Mouse (Mus musculus) embryonic facial prominence, embryonic 14.5 days (tissue): ENCODE data around the gene Olfr68. TPM values are rescaled to one million over a fixed set of nuclear protein-coding genes. Genes with fewer than 3 reads are reported as not detected.
"Not testable (repeated sequence)": the region's sequence is repeated elsewhere in the genome, so short reads cannot be mapped to it uniquely, and the experiment has no call there.

Experiments used
- ATAC-seq: fragments of 200-750 bp; cut with Nextera tagmentation; 2 replicates; pipeline ENCODE4 v1.8.0; 2017; ENCODE audit warnings: low read depth, moderate number of reproducible peaks, moderate TSS enrichment
- DNase-seq: peaks from one replicate; pipeline ENCODE4 v3.0.0-alpha.2; 2015; ENCODE audit warnings: low spot score
- H3K27ac ChIP-seq: fragments of 300-500 bp; sonication (generic); replicated peaks from 2 replicates; pipeline ENCODE4 v1.5.1; 2014; ENCODE audit warnings: low read depth, mild to moderate bottlenecking, low read length, moderate library complexity
- H3K27me3 ChIP-seq: fragments of 300-500 bp; sonication (generic); replicated peaks from 2 replicates; pipeline ENCODE4 v1.6.1; 2014; ENCODE audit warnings: low read length; ENCODE audit not compliant: control insufficient read depth, insufficient read depth
- H3K36me3 ChIP-seq: fragments of 300-500 bp; sonication (generic); 2 replicates; pipeline ENCODE4 v1.6.1; 2014; ENCODE audit warnings: low read length, mixed read lengths; ENCODE audit not compliant: control insufficient read depth, insufficient read depth
- H3K4me1 ChIP-seq: fragments of 300-500 bp; sonication (generic); 2 replicates; pipeline ENCODE4 v1.6.1; 2014; ENCODE audit warnings: antibody characterized with exemption, low read length; ENCODE audit not compliant: control insufficient read depth, insufficient read depth
- H3K4me2 ChIP-seq: fragments of 300-500 bp; sonication (generic); 2 replicates; pipeline ENCODE4 v1.6.1; 2014; ENCODE audit warnings: low read depth, mild to moderate bottlenecking, low read length, moderate library complexity, mixed read lengths
- H3K4me3 ChIP-seq: fragments of 300-500 bp; sonication (generic); 2 replicates; pipeline ENCODE4 v1.5.1; 2014; ENCODE audit warnings: low read depth, mild to moderate bottlenecking, low read length
- H3K9ac ChIP-seq: fragments of 300-500 bp; sonication (generic); 2 replicates; pipeline ENCODE4 v1.6.1; 2014; ENCODE audit warnings: low read depth, mild to moderate bottlenecking, low read length, moderate library complexity, mixed read lengths
- H3K9me3 ChIP-seq: fragments of 300-500 bp; sonication (generic); 2 replicates; pipeline ENCODE4 v1.6.1; 2016; ENCODE audit warnings: low read length; ENCODE audit not compliant: control insufficient read depth
- WGBS: fragments of 180-500 bp; shearing (Covaris S2); extraction: QIAGEN DNeasy Blood & Tissue Kit; methylation state at CpG from one replicate; pipeline ENCODE4 v1.1.7; 2014; 5-methylcytosine and 5-hydroxymethylcytosine counted together
- polyA plus RNA-seq: library from polyadenylated mRNA; unstranded; fragments of >200 nt; fragmentation: Nextera tagmentation; extraction: Ambion mirVana; gene quantifications from 2 replicates; pipeline ENCODE4 v1.2.1, GENCODE M21; 2014

The Olfr68 gene
- not detected in 2 replicates for polyA plus RNA-seq

GRCm38 (mm10) chr7:103779598-103779997, at the start of gene Olfr68:
Gene Olfr68, minus strand, starts transcription at chr7:103779698.
- H3K9ac ChIP-seq: no peak within 1 kb of the TSS
- H3K36me3 ChIP-seq: no peaks in the 10 kb centered on the region
- H3K4me2 ChIP-seq: no peak within 1 kb of the TSS
- H3K4me3 ChIP-seq: no peak within 1 kb of the TSS
- WGBS: 72% methylated on average over 3 of the region's 3 CpGs
- DNase-seq: no peak
- H3K4me1 ChIP-seq: no peaks in the 10 kb centered on the region
- H3K27me3 ChIP-seq: no peaks in the 10 kb centered on the region
- no peak for ATAC-seq
- H3K27ac ChIP-seq: no peak within 1 kb of the TSS
- no peaks in the 10 kb centered on the region for H3K9me3 ChIP-seq

GRCm38 (mm10) chr7:103827808-103828207, 48.3 kb upstream of the Olfr68 start, which contains the start of gene Hbb-bs:
Gene Hbb-bs, minus strand, starts transcription at chr7:103828096.
- Histone ChIP-seq H3K4me1 (no peaks in the 10 kb centered on the region), H3K9me3 (no peaks in the 10 kb centered on the region), H3K9ac (no peak within 1 kb of the TSS), H3K27ac (no peak within 1 kb of the TSS), H3K27me3 (no peaks in the 10 kb centered on the region), H3K36me3 (no peaks in the 10 kb centered on the region), H3K4me2 (no peak within 1 kb of the TSS), H3K4me3 (no peak within 1 kb of the TSS)
- no peak for DNase-seq
- ATAC-seq: no peak
- WGBS: 96% methylated on average over 4 of the region's 4 CpGs

GRCm38 (mm10) chr7:103827139-103827538, 47.6 kb upstream of the Olfr68 start:
- H3K4me2 ChIP-seq, H3K27ac ChIP-seq, H3K4me3 ChIP-seq, H3K9ac ChIP-seq, ATAC-seq, DNase-seq, H3K36me3 ChIP-seq, H3K9me3 ChIP-seq, H3K4me1 ChIP-seq, H3K27me3 ChIP-seq: not testable (repeated sequence)
- WGBS: no CpG with 5 or more reads among the region's 2 CpGs

- Histone ChIP-seq H3K9ac (no peak overlapping the region), H3K9me3 (no peaks in the 10 kb centered on the region), H3K4me2 (no peak overlapping the region), H3K36me3 (no peaks in the 10 kb centered on the region), H3K4me1 (no peaks in the 10 kb centered on the region), H3K27me3 (no peaks in the 10 kb centered on the region), H3K27ac (no peak overlapping the region), H3K4me3 (no peak overlapping the region)
- DNase-seq (no peak), ATAC-seq (no peak)
- WGBS: 54% methylated on average over 3 of the region's 3 CpGs
These were observed 46.9 kb upstream of the Olfr68 start for GRCm38 (mm10) chr7:103826255-103826887.

GRCm38 (mm10) chr7:103825536-103826254, 46.2 kb upstream of the Olfr68 start:
- no peak overlapping the region for H3K4me3 ChIP-seq
- H3K4me1 ChIP-seq: no peaks in the 10 kb centered on the region
- WGBS: 85% methylated on average over 3 of the region's 3 CpGs
- no peaks in the 10 kb centered on the region for H3K9me3 ChIP-seq
- H3K27me3 ChIP-seq: no peaks in the 10 kb centered on the region
- no peak for ATAC-seq
- H3K36me3 ChIP-seq: no peaks in the 10 kb centered on the region
- no peak overlapping the region for H3K9ac ChIP-seq
- H3K4me2 ChIP-seq: no peak overlapping the region
- no peak overlapping the region for H3K27ac ChIP-seq
- no peak for DNase-seq

- H3K9ac ChIP-seq: no peak overlapping the region
- H3K27ac ChIP-seq: no peak overlapping the region
- DNase-seq: no peak
- no peaks in the 10 kb centered on the region for H3K4me1 ChIP-seq
- no peaks in the 10 kb centered on the region for H3K27me3 ChIP-seq
- ATAC-seq: no peak
- H3K4me2 ChIP-seq: no peak overlapping the region
- WGBS: 82% methylated on average over 2 of the region's 2 CpGs
- H3K36me3 ChIP-seq: no peaks in the 10 kb centered on the region
- H3K9me3 ChIP-seq: no peaks in the 10 kb centered on the region
- no peak overlapping the region for H3K4me3 ChIP-seq
These were observed 45.1 kb upstream of the Olfr68 start for GRCm38 (mm10) chr7:103824597-103824996.

GRCm38 (mm10) chr7:103815085-103815484, 35.6 kb upstream of the Olfr68 start:
- H3K4me1 ChIP-seq, H3K36me3 ChIP-seq, ATAC-seq, H3K9me3 ChIP-seq, H3K27ac ChIP-seq, H3K27me3 ChIP-seq, H3K4me3 ChIP-seq, DNase-seq, H3K9ac ChIP-seq, H3K4me2 ChIP-seq: not testable (repeated sequence)
- no CpG with 5 or more reads among the region's 2 CpGs for WGBS

GRCm38 (mm10) chr7:103813766-103814165, 34.3 kb upstream of the Olfr68 start, which contains the start of gene Hbb-bt:
Gene Hbb-bt, minus strand, starts transcription at chr7:103813996.
- Histone ChIP-seq H3K4me3 (no peak within 1 kb of the TSS), H3K9me3 (no peaks in the 10 kb centered on the region), H3K4me2 (no peak within 1 kb of the TSS), H3K27ac (no peak within 1 kb of the TSS), H3K9ac (no peak within 1 kb of the TSS), H3K27me3 (no peaks in the 10 kb centered on the region), H3K4me1 (no peaks in the 10 kb centered on the region), H3K36me3 (no peaks in the 10 kb centered on the region)
- DNase-seq (no peak), ATAC-seq (no peak)
- 79% methylated on average over 1 of the region's 3 CpGs for WGBS
